Mouse (Mus musculus): ENCODE measurements around the gene Psmb4. TPM values are rescaled to one million over a fixed set of nuclear protein-coding genes. Genes with fewer than 3 reads are reported as not detected.

Psmb4 gene
- total and polyA plus RNA-seq, 3 experiments = 185 to 408 (median 273) TPM

DNA sequence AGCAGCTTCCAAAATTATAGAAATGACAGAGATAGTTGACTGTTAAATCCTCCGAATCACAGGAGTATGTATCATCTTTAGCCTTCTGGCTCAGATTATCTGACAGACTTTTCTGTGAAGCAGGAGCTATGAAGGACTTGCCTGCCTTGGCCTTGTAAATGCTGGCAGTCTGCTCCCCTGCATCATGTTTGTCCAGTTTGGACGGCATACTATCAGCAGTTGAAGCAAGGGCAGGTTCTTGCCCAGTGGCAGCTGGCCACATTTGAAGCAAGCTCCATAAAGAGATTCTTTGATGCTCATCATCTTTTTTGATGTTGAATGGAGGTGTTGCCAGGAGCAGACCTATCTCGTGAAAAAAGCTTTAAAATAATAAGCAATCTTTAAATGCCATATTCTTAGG is 7.3 kb upstream of the Psmb4 start:
- Histone ChIP-seq H3K27me3 (ENCODE audit: insufficient read depth, low read length) (peaks cover 10% of the 10 kb centered on the region; the same call in 1 of the 2 replicates), H3K4me1 (ENCODE audit: insufficient read depth, low read depth, low read length) (peaks cover 8% of the 10 kb centered on the region; the same call in 1 of the 2 replicates), H3K36me3 (replicated peaks) (no peaks in the 10 kb centered on the region), H3K9me3 (replicated peaks) (no peaks in the 10 kb centered on the region), H3K4me3 (ENCODE audit: low read depth, low read length) (no peak overlapping the region)
- no peak for DNase-seq (ENCODE audit: low spot score)
- no peak for TF ChIP-seq POLR2AphosphoS5 (IDR thresholded peaks at IDR 0.05; ENCODE audit: insufficient replicate concordance, low read depth, low read length)
- no peak for ATAC-seq (ENCODE audit: extremely low read depth, insufficient number of reproducible peaks, low FRiP score, poor library complexity, severe bottlenecking)

DNA sequence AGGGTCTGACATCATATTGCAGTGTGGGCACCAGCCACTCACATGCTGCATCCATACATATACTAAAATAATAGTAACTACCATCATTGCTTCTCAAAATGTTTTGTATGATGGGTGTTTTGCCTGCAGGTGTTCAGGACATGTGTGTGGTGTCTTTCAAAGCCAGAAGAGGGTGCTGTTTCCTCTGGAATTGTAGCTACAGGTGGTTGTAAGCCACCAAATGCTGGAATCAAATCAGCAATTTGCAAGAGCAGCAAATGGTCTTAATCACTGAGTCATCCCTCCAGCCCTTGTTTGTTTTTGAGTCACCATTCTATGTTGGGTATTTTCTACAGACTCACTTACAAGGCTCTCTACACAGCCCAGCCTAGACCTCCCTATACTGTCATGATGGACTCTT is 1.8 kb upstream of the Psmb4 start:
- DNase-seq (ENCODE audit: low spot score) = no peak
- no peak overlapping the region for H3K4me3 ChIP-seq (ENCODE audit: low read depth, low read length)
- TF ChIP-seq CTCF (IDR thresholded peaks at IDR 0.05; ENCODE audit: low read depth, low read length) = peak; percentile 53
- TF ChIP-seq POLR2AphosphoS5 (IDR thresholded peaks at IDR 0.05; ENCODE audit: insufficient replicate concordance, low read depth, low read length) = no peak
- ATAC-seq (ENCODE audit: extremely low read depth, insufficient number of reproducible peaks, low FRiP score, poor library complexity, severe bottlenecking) = no peak
- H3K27me3 ChIP-seq (ENCODE audit: insufficient read depth, low read length) = no peaks in the 10 kb centered on the region
- H3K4me1 ChIP-seq (ENCODE audit: insufficient read depth, low read depth, low read length) = peaks cover 45% of the 10 kb centered on the region
- no peaks in the 10 kb centered on the region for H3K9me3 ChIP-seq (replicated peaks)
- H3K36me3 ChIP-seq (replicated peaks) = peaks cover 24% of the 10 kb centered on the region

DNA sequence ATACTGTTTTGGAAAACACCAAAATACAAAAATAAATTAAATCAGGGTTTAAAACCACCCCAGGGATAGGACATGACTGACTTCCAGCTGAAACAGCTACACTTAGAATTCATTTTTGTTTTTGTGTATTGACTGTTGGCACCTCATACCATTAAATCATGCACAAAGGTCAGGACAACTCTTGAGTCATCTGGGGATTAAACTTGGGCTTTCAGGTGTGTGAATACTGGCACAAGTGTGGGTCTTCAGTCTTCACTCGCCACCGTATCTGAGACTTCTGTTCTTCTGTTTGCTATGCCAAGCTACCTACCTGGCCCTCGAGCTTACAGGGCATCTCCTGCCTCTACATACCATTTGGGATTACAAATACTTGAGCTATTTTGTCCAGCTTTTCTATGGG is 4.2 kb downstream of the Psmb4 start:
- no peak overlapping the region for H3K4me3 ChIP-seq (ENCODE audit: low read depth, low read length)
- DNase-seq (ENCODE audit: low spot score) (no peak), ATAC-seq (ENCODE audit: extremely low read depth, insufficient number of reproducible peaks, low FRiP score, poor library complexity, severe bottlenecking) (no peak)
- H3K27me3 ChIP-seq (ENCODE audit: insufficient read depth, low read length) = no peaks in the 10 kb centered on the region
- no peaks in the 10 kb centered on the region for H3K9me3 ChIP-seq (replicated peaks)
- H3K4me1 ChIP-seq (ENCODE audit: insufficient read depth, low read depth, low read length) = peaks cover 37% of the 10 kb centered on the region
- H3K36me3 ChIP-seq (replicated peaks) = peaks cover 84% of the 10 kb centered on the region
- TF ChIP-seq CTCF (IDR thresholded peaks at IDR 0.05; ENCODE audit: low read depth, low read length) (no peak), GATA1 (IDR thresholded peaks at IDR 0.05; ENCODE audit: borderline replicate concordance, low read length) (no peak), GATA2 (IDR thresholded peaks at IDR 0.05; ENCODE audit: borderline replicate concordance, low read depth, low read length) (no peak), POLR2AphosphoS5 (IDR thresholded peaks at IDR 0.05; ENCODE audit: insufficient replicate concordance, low read depth, low read length) (no peak), TAL1 (conservative IDR thresholded peaks at IDR 0.05; ENCODE audit: low read depth, low read length) (no peak)

DNA sequence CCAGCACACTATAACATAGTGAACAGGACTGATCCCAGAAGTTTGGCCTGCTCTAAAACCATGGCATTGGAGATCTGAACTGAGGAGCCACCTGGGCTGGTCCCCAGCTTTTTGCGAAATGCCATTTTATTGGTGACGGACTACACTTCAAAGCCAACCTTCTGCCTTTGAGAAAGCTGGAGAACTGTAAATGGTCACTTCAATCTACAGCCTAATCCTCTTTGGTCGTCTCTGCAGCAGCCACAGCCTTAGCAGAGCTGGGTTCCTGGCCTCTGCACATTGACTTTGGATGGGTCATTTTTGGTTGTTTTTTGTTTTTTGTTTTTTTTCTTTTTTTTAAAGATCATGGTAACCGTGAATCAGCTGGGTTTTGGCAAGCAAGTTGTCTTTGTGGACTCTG is 4.9 kb downstream of the Psmb4 start:
- TF ChIP-seq GATA1 (IDR thresholded peaks at IDR 0.05; ENCODE audit: borderline replicate concordance, low read length) (no peak), POLR2AphosphoS5 (IDR thresholded peaks at IDR 0.05; ENCODE audit: insufficient replicate concordance, low read depth, low read length) (no peak; the same call in 1 of the 2 replicates), CTCF (IDR thresholded peaks at IDR 0.05; ENCODE audit: low read depth, low read length) (no peak), TAL1 (conservative IDR thresholded peaks at IDR 0.05; ENCODE audit: low read depth, low read length) (no peak), GATA2 (IDR thresholded peaks at IDR 0.05; ENCODE audit: borderline replicate concordance, low read depth, low read length) (no peak)
- peaks cover 91% of the 10 kb centered on the region for H3K36me3 ChIP-seq (replicated peaks)

DNA sequence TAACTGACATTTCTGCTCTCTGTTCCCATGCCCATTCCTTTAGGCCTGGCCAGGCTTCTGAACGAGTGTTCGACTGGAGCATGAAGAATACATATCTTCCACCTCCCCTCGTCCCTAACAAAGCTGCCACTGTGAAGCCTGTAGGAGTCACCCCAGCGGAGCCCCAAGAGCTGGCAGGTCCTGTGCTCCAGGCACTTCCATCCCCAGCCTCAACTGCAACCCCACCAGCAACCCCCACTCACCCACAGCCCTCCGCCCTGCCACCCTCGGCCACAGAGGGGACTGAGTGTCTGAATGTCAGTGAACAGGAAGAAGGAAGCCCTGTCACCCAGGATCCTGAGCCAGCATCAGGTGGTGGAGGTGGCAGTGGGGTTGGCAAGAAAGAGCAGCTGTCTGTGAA is 8.1 kb downstream of the Psmb4 start:
- H3K4me1 ChIP-seq (ENCODE audit: insufficient read depth, low read depth, low read length) = peaks cover 7% of the 10 kb centered on the region
- ATAC-seq (ENCODE audit: extremely low read depth, insufficient number of reproducible peaks, low FRiP score, poor library complexity, severe bottlenecking) = no peak
- DNase-seq (ENCODE audit: low spot score) = no peak
- no peak overlapping the region for H3K4me3 ChIP-seq (ENCODE audit: low read depth, low read length)
- TF ChIP-seq GATA1 (IDR thresholded peaks at IDR 0.05; ENCODE audit: borderline replicate concordance, low read length) = no peak
- no peak for TF ChIP-seq CTCF (IDR thresholded peaks at IDR 0.05; ENCODE audit: low read depth, low read length)
- no peak for TF ChIP-seq GATA2 (IDR thresholded peaks at IDR 0.05; ENCODE audit: borderline replicate concordance, low read depth, low read length)
- TF ChIP-seq POLR2AphosphoS5 (IDR thresholded peaks at IDR 0.05; ENCODE audit: insufficient replicate concordance, low read depth, low read length) = no peak
- H3K36me3 ChIP-seq (replicated peaks) = peaks cover 96% of the 10 kb centered on the region
- no peaks in the 10 kb centered on the region for H3K27me3 ChIP-seq (ENCODE audit: insufficient read depth, low read length)
- H3K9me3 ChIP-seq (replicated peaks) = no peaks in the 10 kb centered on the region

More for the DNA sequence above, 4.9 kb downstream of the Psmb4 start:
- no peaks in the 10 kb centered on the region for H3K27me3 ChIP-seq (ENCODE audit: insufficient read depth, low read length)
- peaks cover 30% of the 10 kb centered on the region for H3K4me1 ChIP-seq (ENCODE audit: insufficient read depth, low read depth, low read length)
- no peak overlapping the region for H3K4me3 ChIP-seq (ENCODE audit: low read depth, low read length)
- ATAC-seq (ENCODE audit: extremely low read depth, insufficient number of reproducible peaks, low FRiP score, poor library complexity, severe bottlenecking) = no peak
- no peaks in the 10 kb centered on the region for H3K9me3 ChIP-seq (replicated peaks)
- DNase-seq (ENCODE audit: low spot score) = no peak

DNA sequence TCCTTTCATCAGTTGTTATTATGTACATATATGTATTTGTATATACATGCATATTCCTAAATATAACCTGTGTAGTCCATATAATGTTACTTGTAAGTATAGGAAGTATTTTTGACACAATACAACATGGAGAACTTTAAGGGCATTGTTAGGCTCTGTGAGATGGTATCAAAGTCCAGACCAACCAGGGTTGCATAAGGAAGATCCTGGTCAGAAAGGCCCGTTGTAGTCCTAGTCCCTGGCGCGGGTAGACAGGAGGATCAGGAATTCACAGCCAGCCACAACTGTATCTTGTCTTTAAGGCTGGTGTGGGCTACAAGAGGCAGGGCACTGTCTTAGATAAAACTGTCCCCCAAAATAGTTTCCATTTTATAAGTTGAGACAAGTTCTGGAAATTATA is 17.8 kb downstream of the Psmb4 start:
- H3K4me3 ChIP-seq (ENCODE audit: low read depth, low read length) = no peak overlapping the region
- H3K4me1 ChIP-seq (ENCODE audit: insufficient read depth, low read depth, low read length) = no peaks in the 10 kb centered on the region
- H3K27me3 ChIP-seq (ENCODE audit: insufficient read depth, low read length) = no peaks in the 10 kb centered on the region
- peaks cover 85% of the 10 kb centered on the region for H3K36me3 ChIP-seq (replicated peaks)
- no peaks in the 10 kb centered on the region for H3K9me3 ChIP-seq (replicated peaks)
- no peak for TF ChIP-seq GATA1 (IDR thresholded peaks at IDR 0.05; ENCODE audit: borderline replicate concordance, low read length)
- no peak for TF ChIP-seq POLR2AphosphoS5 (IDR thresholded peaks at IDR 0.05; ENCODE audit: insufficient replicate concordance, low read depth, low read length)
- no peak for TF ChIP-seq TAL1 (conservative IDR thresholded peaks at IDR 0.05; ENCODE audit: low read depth, low read length)
- no peak for TF ChIP-seq GATA2 (IDR thresholded peaks at IDR 0.05; ENCODE audit: borderline replicate concordance, low read depth, low read length)
- no peak for TF ChIP-seq CTCF (IDR thresholded peaks at IDR 0.05; ENCODE audit: low read depth, low read length)
- DNase-seq (ENCODE audit: low spot score) (no peak), ATAC-seq (ENCODE audit: extremely low read depth, insufficient number of reproducible peaks, low FRiP score, poor library complexity, severe bottlenecking) (no peak)

DNA sequence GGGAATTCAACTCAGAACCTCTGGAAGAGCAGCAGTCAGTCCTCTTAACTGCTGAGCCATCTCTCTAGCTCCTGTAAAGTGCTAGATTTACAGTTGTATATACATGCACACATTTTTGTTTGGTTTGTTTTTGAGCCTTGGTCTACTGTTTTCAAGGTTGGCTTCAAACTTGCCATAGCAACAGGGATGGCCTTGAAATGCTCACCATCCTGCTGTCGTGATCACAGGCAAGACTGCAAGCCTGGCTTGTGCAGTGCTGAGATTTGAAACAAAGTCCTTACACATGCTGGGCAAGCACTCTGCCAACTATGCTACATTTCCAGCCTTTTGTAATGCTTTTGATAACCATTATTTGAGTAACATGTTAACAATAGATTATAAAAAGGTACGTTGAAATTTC is 27.3 kb downstream of the Psmb4 start:
- ATAC-seq (ENCODE audit: extremely low read depth, insufficient number of reproducible peaks, low FRiP score, poor library complexity, severe bottlenecking) = no peak
- no peaks in the 10 kb centered on the region; the same call in 1 of the 2 replicates for H3K4me1 ChIP-seq (ENCODE audit: insufficient read depth, low read depth, low read length)
- no peak for DNase-seq (ENCODE audit: low spot score)
- TF ChIP-seq POLR2AphosphoS5 (IDR thresholded peaks at IDR 0.05; ENCODE audit: insufficient replicate concordance, low read depth, low read length) = no peak
- TF ChIP-seq GATA1 (IDR thresholded peaks at IDR 0.05; ENCODE audit: borderline replicate concordance, low read length) = no peak
- TF ChIP-seq CTCF (IDR thresholded peaks at IDR 0.05; ENCODE audit: low read depth, low read length) = no peak
- no peak for TF ChIP-seq TAL1 (conservative IDR thresholded peaks at IDR 0.05; ENCODE audit: low read depth, low read length)
- TF ChIP-seq GATA2 (IDR thresholded peaks at IDR 0.05; ENCODE audit: borderline replicate concordance, low read depth, low read length) = no peak
- no peaks in the 10 kb centered on the region for H3K27me3 ChIP-seq (ENCODE audit: insufficient read depth, low read length)
- peaks cover 89% of the 10 kb centered on the region for H3K36me3 ChIP-seq (replicated peaks)
- H3K9me3 ChIP-seq (replicated peaks) = no peaks in the 10 kb centered on the region
- H3K4me3 ChIP-seq (ENCODE audit: low read depth, low read length) = no peak overlapping the region
